Mouse (Mus musculus): ENCODE measurements around the gene Bud13.
"Not testable (repeated sequence)": the region's sequence is repeated elsewhere in the genome, so short reads cannot be mapped to it uniquely, and the experiment has no call there.

The Bud13 gene

DNA sequence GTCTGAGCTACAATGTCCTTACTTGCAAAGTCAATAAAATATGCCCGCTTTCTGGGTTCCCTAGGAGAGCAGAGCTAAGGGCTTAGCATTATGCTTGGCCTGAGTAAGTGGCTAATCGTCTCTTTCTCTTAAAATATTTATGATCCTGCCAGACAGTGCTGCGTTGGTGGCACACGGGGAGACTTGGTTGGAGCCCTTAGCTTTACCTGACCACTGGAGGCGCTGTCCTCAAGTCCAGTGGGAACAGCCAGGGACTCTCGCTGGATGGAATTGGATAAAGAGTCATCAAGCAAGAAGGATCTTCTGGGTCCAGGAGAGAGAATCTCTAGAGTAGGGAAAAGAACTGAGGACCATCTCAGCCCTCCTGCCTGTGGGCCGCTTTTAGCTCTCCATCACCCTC lies 26.3 kb downstream of the Bud13 start:
- DNase-seq: no peak

DNA sequence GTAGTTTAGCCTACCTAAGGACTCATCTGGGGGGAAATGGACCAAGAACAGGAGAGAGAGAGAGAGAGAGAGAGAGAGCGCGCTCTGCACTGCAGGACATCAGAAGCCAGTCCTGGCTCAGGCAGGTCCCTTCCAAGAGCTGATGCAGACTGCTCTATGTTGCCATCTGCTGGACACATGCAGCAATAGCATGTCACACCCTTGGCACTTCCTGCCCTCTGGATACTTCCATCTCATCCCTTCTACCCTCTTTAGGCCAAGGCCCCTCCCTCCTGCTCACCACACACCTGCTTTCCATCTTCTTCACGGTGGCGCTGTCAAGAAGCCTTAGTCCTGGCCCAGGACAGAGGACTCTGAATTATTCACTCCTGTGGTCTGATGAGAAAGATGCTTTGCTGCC lies 31.7 kb downstream of the Bud13 start:
- peak; percentile 66 for DNase-seq

DNA sequence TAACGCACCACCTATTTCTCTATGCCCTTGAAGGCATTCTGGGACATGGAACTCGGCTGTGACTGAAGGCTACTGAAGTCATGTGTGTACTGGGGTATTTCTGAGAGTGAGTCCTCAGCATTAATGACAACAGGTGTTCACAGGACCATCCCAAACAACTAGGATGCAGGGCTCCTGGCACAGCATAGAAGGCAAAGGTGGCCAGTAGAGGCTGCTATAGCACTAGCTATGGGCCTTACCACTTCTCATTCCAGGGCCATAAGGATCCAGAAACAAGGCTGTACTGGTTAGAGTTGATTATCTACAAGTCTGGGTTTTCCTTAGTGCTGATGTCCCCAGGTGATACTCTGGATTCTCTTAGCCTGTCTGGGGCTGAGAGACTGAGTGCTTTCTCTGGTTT lies 32.1 kb downstream of the Bud13 start:
- DNase-seq: no peak

DNA sequence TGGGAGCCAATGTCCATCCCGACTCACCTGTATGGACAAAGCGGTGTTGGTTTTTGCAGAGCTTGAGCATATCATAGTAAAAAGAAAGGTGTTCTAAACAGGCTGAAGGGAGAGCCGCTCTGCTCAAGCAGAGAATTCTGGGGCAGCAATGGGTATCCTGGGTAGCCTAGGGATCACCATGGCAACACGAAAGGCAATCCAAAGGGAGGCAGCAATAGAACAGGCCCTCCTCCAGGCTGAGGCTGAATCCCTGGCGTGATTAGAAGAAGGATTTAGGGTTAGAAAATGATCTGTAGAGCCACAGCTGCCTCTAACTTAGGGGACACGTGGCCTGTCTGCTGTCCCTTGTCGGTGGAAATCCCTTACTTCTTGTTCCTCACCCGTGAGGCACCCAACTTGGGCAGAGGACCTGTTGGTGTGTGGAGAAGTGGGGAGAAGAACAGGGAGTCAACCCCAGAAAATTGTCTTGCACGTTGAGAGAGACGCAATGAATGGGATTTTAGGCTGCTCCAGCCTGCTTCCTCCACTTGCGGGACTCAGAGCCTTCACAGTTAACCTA lies 33.1 kb downstream of the Bud13 start:
- DNase-seq: peak; percentile 62

DNA sequence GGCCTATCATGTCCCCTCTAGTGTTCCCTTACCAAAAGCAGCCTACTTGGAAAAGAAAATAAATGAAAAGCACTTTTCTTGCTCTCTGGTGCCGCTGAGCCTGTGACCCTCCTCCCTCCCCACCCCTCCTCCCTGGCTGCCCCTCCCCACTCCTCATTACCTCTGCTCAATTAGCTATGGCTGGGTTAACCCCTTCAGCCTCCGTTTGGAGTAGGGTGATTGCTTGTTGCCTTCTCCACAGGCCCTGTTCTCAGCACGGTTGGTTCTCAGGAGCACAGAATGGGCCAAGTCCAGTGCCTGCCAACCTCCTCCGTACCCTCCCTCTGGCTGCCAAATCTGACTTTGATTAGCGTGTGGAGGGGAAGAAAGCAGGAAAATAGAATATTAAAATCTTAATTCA lies 33.6 kb downstream of the Bud13 start:
- no peak for DNase-seq

DNA sequence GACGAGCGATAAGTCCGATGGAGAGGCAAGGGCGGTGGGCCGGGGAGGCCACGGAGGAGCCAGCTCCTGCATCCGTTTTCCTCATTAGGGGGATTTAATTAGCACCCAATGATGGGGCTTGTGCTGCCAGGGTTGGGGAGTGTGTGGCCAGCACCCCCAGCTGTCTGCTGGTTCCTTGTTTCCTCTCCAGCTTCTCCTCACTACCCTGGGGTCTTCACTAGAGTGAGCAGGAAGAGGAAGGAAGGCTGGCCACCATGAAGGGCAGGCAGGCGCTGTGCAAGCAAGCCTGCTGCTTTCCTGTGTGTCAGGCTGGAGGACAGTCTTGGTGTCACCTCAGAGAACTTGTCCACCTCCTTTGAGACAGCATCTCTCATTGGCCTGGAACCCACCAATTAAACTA lies 34.1 kb downstream of the Bud13 start:
- DNase-seq: no peak

DNA sequence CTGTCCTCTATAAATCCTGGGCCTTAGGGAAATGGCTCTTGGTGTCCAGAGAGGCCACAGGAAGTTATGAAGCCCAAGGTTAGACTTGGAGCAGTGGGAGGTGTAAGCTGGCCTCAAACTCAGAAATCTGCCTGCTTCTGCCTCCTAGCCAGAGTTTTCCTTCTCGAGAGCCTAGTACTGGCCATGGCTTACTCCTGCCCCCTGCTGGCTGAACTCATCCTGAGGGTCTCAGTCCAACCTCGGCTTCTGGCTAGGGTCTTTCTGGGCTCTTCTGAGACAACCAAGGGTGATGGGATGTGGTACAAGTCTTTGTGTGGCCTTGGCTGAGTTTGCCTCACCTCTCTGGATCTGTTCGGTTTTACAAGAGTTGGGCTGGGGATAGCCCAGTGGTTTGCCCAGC lies 35.1 kb downstream of the Bud13 start:
- DNase-seq: no peak

DNA sequence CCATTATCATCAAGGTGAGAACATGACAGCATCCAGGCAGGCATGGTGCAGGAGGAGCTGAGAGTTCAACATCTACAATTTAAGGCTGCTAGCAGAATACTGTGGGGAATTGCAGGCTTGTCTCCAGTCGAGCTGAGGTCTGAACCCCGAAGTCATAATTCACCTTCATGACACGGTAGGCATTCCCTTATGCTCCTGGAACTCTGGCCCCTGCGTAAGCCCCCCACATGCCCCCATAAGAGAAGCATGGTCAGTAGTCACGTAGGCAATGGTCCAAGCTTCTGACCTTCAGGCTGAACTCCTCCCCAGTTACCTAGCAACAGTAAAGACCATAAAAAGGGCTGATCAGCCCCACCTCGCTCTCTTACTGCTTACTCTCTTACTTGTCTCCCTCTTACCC lies 37.1 kb downstream of the Bud13 start, which contains the start of gene 4931429L15Rik:
4931429L15Rik (minus strand) TSS at position 101 of the 400 bp plus-strand sequence.
- DNase-seq: not testable (repeated sequence)

DNA sequence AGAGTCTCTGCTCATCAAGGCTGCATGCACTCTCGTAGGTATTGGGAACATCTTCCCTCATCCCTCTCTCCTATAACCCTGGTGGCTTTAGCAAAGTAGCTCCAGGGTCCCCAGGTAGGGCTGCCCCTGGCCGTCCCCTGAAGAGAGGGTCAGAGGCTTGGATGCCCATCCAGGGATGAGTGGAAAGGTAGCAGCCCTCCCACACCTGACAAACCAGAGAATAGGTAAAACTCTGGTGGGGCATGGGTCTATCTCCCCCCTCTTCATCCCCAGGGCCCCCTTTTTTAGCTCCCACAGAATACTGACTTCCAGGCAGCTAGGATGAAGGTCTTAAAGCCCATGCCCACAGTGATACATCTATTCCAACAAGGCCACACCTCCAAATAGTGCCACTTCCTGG lies 37.7 kb downstream of the Bud13 start:
- no peak for DNase-seq

DNA sequence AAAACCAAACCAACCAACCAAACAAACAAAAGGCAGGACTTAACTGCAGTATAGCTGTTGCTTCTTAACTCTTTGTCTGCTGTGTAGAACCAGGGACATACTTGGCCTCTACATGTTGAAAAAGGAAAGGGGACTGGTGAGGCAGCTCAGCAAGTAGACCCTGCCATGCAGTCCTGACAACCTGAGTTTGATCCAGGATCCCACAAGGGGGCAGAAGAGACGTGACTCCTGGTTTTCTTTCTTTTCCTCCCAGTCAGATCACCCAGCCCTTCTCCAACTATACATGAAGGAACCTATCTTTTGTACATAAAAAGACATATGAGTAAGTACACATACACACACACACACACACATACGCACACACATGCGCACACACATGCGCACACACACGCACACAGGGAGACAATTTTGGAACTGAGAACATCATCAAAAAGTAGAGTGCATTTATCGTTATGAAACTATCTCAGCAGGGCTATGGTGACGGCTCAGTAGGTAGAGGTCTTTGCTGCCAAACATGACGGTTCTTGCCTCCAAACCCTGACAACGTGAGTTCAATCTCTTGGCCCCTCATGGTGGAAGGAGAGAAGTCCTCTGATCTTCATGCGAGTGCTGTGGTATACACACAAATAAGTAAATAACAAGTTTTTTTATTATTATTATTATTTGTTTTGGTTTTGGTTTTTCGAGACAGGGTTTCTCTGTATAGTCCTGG lies 44.0 kb downstream of the Bud13 start:
- DNase-seq: no peak

DNA sequence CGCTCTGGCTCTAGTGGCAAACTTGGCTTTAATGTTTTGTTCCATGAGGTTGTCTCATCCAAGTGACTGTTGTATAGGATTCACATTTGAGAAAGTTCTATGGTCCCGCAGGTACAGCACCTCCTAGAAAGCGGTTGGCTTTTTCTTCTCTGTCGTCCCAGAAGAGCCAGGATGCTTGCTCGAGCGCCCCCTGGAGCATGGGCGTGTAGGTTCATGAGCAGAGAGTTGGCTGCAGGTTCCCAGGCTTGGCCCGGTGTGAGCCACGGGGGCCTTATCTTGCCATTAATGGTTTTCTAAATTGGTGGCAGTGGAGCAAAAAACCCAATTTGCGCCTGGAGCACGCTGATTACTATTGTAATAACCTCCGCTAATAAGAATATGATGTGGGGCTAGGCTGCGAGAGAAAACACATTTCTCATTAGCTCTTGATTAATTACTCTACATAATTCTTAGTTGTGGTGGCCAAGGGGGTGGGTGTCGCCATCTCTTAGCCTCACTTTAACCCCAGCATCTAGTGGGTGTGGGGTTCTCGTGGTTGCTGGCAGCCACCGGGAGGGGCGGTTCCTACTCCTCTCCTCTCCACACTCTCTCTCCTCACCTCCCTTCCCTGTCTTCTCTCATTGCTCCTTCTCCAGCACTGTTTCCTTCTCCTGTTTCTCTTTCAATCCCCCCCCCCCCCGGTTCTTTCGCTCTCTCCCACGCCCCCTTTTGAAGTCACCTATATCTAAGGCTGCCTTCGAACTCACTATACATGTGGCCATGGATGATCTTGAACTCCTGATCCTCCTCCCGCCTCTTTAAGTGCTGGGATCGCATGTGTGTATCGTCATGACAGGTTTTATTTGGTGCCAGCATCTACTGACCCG lies 45.1 kb downstream of the Bud13 start:
- DNase-seq: no peak

DNA sequence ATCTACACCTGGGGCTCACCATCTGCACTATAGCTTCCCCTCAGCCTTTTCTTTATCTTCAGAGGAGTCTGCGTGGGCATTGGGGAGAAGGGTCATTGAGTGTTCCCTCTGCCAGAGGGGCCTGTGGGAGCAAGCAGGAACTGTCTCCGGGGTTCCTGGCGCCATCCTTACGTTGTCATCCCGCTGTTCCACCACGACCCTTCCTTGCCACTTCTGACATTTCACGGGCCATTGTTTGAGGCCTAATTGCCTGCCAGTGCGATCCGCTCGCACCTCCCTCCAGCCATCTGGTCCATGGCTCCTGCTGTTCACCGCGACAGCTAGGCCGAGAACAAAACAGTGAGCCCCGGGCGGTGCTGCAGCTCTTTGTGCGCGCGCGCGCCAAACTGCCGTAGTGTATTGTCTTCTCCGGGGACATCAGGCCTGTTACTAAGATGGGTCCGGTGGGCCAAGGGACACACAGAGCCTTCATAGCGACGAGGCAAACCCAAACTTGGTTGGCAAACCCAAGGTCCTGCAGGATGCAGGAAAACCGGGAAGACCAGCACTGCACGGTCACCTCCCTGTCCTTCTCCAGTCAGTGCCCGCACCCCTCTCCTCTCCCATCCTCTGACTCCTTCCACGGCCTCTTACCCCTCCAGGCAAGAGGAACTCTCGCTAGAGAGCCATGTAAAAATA lies 45.9 kb downstream of the Bud13 start:
- DNase-seq: peak; percentile 62

DNA sequence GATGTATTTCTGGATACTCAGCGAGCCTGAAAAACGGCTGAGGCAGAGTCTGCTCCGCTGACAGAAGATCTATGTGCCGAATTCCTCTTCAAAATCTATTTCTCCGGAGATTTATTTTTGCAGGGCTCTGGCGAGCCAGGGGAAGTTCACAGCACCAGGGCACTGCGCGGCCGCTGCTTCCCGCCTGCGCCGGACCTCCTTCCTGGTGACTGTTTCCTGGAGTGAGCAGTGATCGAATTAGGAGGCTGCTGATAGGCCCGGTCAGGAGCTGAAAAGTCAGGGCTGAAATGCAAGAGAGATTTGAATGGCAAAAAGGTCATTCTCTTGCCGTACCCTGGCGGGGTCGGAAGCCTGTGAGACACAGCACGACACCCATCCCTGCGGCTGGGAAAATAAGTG lies 46.4 kb downstream of the Bud13 start:
- no peak for DNase-seq

DNA sequence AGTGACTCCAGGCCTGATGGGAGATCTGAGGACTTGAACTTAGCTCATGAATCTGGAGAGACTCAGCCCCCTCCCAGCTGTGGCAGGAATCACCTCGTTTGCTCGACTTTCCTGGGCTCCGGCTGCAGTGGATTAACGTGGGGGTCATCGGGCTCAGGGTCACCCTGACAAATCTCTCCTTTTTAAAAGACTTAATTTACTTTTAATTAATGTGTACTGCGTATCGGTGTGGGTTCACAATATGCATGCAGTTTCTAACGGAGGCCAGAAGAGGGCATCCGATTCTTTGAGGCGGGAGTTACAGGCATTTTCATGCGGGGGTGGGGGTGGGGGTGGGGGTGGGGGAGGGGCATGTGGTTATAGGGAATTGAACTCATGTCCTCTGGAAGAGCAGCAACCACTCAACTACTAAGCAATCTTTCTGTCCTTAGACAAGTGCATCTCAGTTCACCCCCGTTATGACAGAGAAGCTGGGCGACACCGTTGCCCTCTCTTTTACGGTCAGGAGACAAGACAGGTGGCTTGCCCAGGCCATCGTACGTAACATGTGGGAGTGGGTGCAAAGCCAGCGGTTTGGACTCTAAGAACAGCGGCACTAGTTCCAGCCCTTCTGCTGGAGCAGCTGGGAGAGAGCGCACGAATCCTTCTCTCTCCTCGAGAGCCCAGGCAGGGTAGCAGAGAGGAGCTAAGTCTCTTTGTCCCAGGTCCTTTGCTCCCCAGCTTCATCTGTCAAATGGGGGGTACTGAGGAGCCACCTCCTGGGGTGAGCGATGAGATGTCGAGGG lies 47.2 kb downstream of the Bud13 start:
- DNase-seq: no peak

DNA sequence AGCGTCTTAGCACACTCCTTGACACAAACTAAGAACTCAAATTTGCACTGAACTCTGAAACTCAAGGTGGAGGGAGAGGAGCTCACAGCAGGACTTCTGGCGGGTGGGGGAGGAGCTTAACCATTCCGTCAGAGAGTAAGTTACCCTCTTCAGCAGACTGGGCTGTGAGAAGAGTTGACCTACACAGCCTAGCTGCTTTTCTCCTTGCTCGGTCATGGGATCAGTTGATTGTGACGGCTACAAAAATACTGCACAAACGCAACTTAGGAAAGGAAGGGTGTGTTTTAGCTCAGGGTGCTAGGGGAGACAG lies 47.7 kb downstream of the Bud13 start:
- no peak for DNase-seq

DNA sequence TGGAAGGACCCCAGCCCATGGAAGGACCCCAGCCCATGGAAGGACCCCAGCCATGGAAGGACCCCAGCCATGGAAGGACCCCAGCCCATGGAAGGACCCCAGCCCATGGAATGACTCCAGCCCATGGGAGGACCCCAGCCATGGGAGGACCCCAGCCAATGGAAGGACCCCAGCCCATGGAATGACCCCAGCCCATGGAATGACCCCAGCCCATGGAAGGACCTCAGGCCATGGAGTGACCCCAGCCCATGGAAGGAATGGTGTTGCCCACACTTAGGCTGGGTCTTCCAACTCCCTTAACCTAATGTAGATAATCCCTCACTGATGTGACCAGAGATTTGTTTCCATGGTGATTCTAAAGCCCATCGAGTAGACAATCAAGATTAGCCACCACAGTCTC lies 48.5 kb downstream of the Bud13 start:
- no peak for DNase-seq

DNA sequence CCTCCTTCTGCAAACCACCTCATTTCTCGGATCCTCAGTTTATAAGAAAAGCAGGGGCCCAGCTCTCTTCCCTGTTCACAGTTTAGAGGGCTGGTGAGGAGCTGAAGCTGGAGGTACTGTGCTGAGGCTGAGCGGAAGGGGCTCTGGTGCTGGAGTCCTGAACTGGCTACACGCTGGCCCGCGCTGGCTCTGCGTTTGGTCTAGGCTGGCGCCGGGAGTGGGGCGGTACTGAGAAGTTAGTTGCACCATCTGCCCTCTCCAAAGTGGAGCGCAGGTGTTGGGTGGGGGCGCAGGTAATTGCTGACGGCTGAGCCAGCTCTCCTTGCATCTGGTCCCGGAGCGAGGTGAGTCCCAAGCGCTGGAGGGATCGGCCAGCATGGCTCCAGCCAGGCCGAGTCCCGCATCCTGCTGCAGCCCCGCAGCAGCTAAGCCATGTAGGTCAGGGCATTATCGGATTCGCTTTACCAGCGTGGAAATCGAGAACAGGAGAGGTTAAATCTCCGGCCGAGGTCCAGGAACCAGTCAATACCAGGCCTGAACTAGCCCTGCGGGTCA lies 51.7 kb downstream of the Bud13 start:
- DNase-seq: no peak

DNA sequence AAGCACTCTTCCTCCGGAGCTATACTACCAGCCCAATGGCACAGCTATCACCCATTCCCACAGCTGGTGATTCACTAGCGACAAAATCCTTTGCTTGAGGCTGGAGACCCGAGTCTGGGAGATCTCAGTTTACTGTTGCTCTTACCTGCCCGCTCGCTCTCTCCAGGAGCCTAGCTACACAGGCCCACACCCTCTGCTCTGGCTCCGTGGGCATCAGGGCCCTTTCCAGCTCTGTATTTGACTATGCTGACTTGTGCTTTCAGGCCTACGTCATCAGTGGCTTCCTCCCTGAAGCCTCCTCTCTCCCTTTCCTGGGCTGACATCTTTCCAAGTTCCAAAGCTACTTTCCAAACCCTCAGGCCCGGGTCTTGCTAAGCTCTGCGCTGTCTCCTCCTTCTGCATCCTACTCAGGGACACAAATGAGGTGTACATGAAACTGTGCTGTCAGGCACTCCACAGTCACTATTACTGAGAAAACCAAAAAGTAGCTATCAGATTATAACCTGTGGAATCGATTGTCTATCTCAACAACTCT lies 52.7 kb downstream of the Bud13 start:
- no peak for DNase-seq

DNA sequence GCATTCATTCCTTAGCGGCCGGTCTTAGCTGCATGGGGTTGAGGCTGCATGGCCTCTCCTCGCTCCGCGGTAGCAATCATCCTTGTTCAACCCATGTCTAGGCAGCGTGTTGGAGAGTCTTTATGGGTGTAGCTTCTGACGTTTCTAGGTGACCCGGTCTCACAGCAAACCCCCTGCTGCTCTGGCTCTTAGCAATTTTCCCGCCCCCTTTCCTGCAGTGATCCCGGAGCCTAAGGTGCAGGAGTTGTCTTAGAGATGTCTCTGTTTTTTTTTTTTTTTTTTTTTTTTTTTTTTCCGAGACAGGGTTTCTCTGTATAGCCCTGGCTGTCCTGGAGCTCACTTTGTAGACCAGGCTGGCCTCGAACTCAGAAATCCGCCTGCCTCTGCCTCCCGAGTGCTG lies 53.5 kb downstream of the Bud13 start:
- not testable (repeated sequence) for DNase-seq

DNA sequence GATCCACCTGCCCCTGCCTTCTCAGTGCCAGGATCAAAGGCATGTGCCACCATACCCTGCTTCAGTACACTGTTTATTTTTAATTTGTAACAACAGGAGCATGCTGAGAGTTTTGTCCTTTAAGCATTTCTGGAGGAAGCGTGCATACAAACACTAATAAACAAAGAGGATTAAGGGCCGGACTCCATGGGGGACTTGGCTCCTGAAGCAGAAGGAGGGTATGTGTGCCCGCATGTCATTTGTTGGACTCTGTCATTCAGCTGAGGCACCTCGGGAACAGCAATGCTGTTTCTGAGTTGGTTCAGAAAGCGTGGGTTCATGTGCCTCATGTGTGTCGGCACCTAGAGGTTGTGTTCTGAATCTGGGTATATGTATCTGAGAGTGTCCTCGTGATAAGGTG lies 54.5 kb downstream of the Bud13 start:
- DNase-seq: no peak

DNA sequence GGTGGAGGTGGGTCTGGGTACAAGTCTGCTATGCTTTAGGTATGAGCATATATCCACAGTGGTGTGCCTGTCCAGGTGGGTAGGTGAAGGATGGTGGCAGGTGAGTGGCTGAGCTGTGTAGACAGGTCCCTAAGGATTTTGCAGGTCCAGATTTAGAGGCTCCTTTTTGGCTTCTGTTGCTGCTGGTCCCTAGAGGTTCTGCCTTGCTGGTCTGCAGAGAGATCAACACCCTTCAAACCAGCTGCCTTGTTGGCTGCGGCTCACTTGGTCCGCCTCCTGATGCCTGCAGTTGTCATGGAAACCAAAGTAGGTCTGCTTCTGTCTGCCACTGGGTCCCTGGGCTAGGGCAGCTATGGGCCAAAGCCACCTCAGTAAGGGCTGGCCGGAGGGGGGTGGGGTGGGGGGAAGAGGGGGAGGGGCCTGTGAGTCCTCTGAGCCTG lies 55.1 kb downstream of the Bud13 start:
- DNase-seq: peak; percentile 74

DNA sequence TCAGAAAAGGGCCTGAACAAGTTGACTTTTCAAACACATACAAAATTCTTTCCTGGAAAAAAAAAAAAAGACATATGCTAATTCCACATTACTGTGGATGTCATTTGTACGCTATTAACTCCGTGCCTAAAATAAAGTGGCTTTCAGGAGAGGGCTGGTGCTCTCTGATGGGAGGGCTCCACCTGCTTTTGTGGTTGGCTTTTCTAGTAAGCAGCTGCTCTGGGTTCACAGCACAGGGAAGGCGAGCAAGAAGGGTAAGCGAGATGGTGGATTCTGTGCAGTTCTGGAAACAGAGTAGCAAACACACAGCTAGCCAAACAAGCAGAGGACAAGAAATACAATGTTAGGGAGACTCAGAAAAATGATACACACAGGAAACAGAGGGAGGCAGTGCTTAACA lies 55.6 kb downstream of the Bud13 start:
- DNase-seq: no peak

Measured in right cerebral cortex, adult 18-20 months (tissue).